Mouse (Mus musculus): ENCODE results near the gene 4930523C07Rik. TPM values are rescaled to one million over a fixed set of nuclear protein-coding genes. Genes with fewer than 3 reads are reported as not detected.

The 4930523C07Rik gene
- 7.9 TPM for polyA plus RNA-seq (2014; fragmentation: Illumina TruSeq; extraction: RNeasy Lipid Tissue Mini Kit (QIAGEN cat#74804); ENCODE audit: low read depth, low replicate concordance)

GRCm38 (mm10) chr1:160044237-160045021 is at the start of gene 4930523C07Rik:
TSS of gene 4930523C07Rik (plus strand) at chr1:160044382.

Other genes with a start within 250 kb of the 4930523C07Rik start
- not detected for gene Tnn, start 109.2 kb downstream of the 4930523C07Rik start, polyA plus RNA-seq (2014; fragmentation: Illumina TruSeq; extraction: RNeasy Lipid Tissue Mini Kit (QIAGEN cat#74804); ENCODE audit: low read depth, low replicate concordance)
- 40.1 TPM for gene Mrps14, start 150.8 kb downstream of the 4930523C07Rik start, polyA plus RNA-seq (2014; fragmentation: Illumina TruSeq; extraction: RNeasy Lipid Tissue Mini Kit (QIAGEN cat#74804); ENCODE audit: low read depth, low replicate concordance)
- 448 TPM for gene Cacybp, start 168.5 kb downstream of the 4930523C07Rik start, polyA plus RNA-seq (2014; fragmentation: Illumina TruSeq; extraction: RNeasy Lipid Tissue Mini Kit (QIAGEN cat#74804); ENCODE audit: low read depth, low replicate concordance)

Measured in adrenal gland, adult 10 weeks (tissue).